Mouse (Mus musculus) urinary bladder, postnatal 10 days (tissue): ENCODE measurements around the gene Hoxa6.

ENCODE experiments used
- DNase-seq: peaks from one replicate; pipeline ENCODE4 v3.0.0; 2022; ENCODE audit warnings: low spot score

Hoxa6 gene

GRCm38 (mm10) chr6:52176391-52176790 lies 32.1 kb downstream of the Hoxa6 start:
- no peak for DNase-seq

- no peak for DNase-seq
Measured at GRCm38 (mm10) chr6:52175864-52176263, 32.7 kb downstream of the Hoxa6 start.

GRCm38 (mm10) chr6:52174968-52175751 lies 33.4 kb downstream of the Hoxa6 start:
- DNase-seq: no peak

GRCm38 (mm10) chr6:52173648-52174047 lies 34.9 kb downstream of the Hoxa6 start:
- no peak for DNase-seq

GRCm38 (mm10) chr6:52172501-52172900 lies 36.0 kb downstream of the Hoxa6 start:
- DNase-seq: no peak

DNA sequence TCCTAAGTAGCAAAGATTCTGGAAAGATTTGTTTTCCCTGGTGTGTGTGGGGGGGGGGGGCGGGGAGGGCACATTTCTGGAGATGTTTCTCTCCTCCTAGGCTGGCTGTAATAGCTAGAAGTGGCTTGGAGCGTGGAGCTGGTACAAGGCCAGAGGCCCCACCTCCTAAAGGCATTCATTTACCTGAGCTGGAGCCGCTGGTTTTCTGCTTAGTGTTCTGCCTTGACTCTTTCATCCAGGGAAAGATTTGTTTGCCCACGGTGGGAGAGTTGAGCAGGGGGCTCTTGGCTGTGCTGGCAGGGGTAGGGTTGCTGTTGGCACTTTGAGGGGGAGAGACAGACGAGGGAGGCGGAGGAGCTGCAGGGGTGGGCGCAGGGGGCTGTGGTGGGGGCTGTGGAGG lies 36.6 kb downstream of the Hoxa6 start:
- DNase-seq: no peak

DNA sequence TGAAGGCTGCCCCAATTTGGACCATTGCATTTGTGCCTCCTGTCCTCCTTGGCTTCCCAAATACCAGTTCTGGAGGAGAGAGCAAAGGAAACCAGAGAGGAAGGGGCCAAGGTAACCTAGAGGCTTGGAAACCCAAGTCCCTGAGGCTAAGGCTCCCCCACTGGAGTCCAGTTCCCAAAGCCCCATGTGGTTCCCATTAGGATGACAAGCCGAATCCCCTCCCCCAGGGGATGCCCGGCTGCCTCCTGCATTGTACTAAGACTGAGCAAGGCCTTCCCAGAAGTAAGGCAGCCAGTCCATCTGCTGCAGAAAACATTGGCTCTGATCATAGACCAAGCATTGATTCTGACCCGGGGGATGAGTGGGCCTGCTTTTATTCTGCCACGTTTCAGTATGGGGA lies 37.2 kb downstream of the Hoxa6 start:
- DNase-seq: no peak

DNA sequence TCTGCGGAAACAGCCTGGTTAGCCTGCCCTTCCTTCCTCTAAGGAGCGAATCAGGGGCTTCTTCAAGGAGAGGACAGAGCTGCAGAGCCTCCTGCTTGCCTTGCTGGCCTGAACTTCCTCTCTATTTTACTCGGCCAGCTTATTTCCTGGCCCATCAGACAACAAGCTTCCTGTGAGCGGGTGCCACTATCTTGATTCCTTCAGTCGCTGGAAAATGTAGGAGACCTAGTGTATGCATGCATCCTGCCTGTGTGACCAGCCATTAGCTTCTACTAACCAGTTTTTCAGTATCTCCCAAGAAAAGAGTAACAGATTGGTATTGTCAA lies 37.7 kb downstream of the Hoxa6 start:
- DNase-seq: no peak

GRCm38 (mm10) chr6:52170166-52170897 lies 38.2 kb downstream of the Hoxa6 start:
- DNase-seq: no peak

DNA sequence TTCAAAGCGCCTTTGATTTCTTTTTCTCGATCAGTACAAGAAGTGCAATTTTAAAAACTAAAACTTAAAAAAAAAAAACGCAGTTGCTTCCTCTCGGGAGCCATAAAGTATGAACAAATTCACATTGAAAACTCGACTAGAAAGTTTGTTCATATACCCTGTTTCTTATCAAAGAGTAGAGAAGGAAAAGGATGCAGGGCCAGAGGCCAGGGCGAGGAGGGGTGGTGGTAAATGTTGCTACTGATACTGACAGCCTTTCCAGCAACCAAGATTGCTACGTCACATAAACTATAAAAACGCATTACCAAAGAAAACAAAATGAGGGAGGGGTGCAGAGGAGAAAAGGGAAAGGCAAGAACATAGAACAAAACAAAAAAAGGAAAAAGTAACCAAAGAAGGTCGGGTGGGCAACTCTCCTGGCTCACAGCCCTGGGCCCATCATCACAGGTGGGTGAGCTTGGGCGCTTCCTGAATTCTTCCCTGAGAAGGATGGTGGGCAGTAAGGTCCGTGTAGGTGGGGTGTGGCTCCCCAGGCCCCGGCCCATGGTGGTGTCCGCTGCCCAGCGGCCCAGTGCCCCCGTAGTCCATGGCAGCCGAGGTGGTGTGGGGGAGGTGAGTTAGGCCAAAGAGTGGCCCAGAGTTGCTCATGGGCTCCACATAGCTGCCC lies 38.9 kb downstream of the Hoxa6 start:
- DNase-seq: no peak

DNA sequence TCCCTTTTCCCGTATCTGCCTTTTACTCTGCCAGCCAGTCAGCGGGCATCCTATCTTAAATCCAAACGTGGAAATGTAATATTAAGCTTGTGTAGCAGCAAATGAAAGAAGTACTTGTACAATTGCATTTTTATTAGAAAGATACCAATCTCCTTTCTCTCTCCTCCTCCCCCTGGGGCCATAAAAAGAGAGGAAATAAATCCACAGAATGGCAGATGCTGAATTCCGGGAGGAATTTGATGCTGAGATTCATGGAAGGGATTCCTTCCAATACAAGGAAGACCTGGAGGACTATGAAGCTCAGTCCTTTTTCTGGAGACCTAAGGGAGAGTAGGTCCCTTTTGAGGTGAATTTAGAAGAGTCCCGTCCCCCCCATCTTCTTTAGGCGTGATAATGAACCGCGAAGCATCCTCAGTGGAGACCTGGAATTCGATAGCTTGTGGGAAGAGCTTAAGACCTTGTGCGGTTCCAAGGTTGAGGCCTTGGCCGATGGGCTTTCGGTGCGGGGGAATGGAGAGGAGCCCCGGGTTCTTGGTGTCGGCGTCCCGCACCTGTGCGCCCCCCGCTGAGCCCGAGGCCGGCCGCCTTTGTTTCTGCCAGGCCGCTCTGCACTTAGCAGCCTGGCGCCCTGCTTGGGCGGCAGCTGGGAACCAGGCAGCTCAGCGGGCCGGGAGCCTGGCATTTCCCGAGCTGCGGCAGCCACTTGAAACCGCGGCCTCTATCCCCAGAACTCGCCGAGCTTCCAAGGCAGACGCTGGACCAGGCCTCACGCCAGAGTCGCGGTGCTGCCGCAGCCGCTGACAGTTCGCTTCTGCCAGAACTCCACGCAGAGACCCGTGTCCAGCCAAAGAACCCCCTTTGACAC lies 40.1 kb downstream of the Hoxa6 start:
- no peak for DNase-seq

- no peak for DNase-seq
Measured at GRCm38 (mm10) chr6:52167736-52168161, 40.8 kb downstream of the Hoxa6 start.

- DNase-seq: no peak
Measured at GRCm38 (mm10) chr6:52167176-52167575, 41.3 kb downstream of the Hoxa6 start.

- DNase-seq: no peak
Measured at GRCm38 (mm10) chr6:52166431-52167077, 42.0 kb downstream of the Hoxa6 start.

DNA sequence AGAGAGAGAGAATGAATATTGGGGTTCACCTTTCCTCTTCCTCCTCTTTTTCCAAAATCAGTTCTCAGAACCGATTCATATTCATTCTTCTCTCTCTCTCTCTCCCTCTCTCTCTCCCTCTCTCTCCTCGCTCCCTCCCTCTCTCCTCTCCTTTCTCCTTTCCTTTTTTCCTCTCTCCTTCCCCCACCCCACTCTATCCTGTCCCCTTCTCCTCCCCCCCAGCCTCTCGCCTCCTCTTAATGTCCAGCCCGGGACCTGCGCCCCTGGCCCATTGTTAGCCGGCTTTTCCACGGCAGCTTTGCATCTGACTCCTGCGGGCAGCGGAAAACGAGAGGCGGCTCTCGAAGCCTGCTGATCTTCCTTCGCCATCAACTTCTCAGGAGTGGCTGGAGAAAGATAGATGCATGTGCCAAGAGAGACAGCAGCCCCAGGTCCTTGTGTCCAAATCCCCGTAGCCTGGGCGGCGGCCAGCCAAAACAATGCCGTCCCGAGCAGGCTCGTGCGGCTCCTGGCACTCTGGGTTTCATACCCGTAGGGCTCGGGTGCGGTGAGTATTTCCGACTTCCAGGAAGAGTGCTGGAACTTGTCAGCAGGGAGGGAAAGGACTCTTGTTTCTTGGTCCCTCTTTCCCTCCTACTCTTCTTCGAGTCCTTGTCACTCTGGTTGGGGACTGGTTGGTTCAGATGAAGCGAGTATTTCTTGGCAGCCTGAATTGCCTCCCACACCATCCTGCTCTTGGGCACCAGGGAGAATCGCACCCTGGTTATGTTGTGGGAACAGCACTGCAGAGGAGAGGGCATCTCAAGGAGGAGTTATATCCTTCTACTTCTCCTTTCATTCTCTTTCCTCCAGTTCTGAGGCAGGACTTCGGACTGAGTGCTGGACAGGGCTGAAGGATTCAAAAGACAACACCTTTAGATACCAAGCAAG lies 42.8 kb downstream of the Hoxa6 start:
- DNase-seq: no peak

DNA sequence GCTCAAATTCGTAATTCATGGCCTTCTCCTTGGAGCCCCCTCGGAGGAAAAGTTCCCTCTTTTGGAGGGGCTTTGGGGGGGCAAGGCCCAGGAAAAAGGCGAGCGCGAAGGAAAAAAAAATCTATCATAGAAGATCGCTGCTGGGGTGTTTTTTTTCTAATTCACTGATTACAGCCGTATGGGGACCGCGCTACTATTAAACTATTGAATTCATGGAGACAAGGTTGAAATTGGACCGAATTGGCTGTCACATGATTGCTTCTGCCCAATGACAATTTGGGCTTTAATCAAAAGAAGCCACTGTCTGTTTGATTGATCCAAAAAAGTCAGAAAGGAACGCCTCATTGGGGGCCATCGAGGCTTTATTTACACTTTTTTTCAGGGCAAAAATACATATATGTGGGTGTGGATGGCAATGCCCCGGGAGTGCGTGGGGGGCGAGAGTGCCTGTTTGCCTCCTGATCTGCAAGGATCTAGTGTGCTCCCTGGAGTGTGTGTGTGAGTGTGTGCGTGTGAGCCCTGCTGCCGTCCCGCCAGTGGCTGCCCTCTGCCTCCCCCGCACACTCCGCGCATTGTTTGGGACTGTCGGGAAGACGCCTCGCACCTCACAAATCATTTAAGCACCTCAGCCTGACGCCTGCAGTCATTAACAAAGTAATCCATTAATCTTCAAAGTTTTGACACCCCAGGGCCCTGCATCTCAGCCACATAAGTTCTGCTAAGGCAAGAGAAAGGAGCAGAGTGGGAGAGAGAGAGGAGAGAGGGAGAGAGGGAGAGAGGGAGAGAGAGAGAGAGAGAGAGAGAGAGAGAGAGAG lies 43.7 kb downstream of the Hoxa6 start, which contains the start of gene Hoxa2:
TSS of gene Hoxa2 (minus strand) at position 206 of the 815 bp plus-strand sequence.
- no peak for DNase-seq

- no peak for DNase-seq
Measured at GRCm38 (mm10) chr6:52164051-52164625, 44.4 kb downstream of the Hoxa6 start.

- DNase-seq: no peak
Measured at GRCm38 (mm10) chr6:52163366-52164031, 45.0 kb downstream of the Hoxa6 start.
